Mouse (Mus musculus) limb, embryonic 14.5 days (tissue): ENCODE results near the gene Myh9. TPM values are rescaled to one million over a fixed set of nuclear protein-coding genes. Genes with fewer than 3 reads are reported as not detected.
"Not testable (repeated sequence)": the region's sequence is repeated elsewhere in the genome, so short reads cannot be mapped to it uniquely, and the experiment has no call there.

ENCODE experiments used
- ATAC-seq: fragments of 200-750 bp; cut with Nextera tagmentation; 2 replicates; pipeline ENCODE4 v1.8.0; 2017; ENCODE audit warnings: low read depth, moderate number of reproducible peaks, moderate TSS enrichment; ENCODE audit not compliant: low FRiP score
- DNase-seq: peaks from one replicate; pipeline ENCODE4 v3.0.0-alpha.2; 2015; ENCODE audit warnings: low spot score
- H3K27ac ChIP-seq: fragments of 300-500 bp; sonication (generic); replicated peaks from 2 replicates; pipeline ENCODE4 v1.5.1; 2014; ENCODE audit warnings: low read depth, mild to moderate bottlenecking, low read length, moderate library complexity, mixed read lengths
- H3K27me3 ChIP-seq: fragments of 300-500 bp; sonication (generic); 2 replicates; pipeline ENCODE4 v1.6.1; 2014; ENCODE audit warnings: low read length, mixed read lengths; ENCODE audit not compliant: control insufficient read depth, insufficient read depth
- H3K36me3 ChIP-seq: fragments of 300-500 bp; sonication (generic); 2 replicates; pipeline ENCODE4 v1.6.1; 2014; ENCODE audit warnings: mild to moderate bottlenecking, low read length, moderate library complexity, mixed read lengths; ENCODE audit not compliant: control insufficient read depth, insufficient read depth
- H3K4me1 ChIP-seq: fragments of 300-500 bp; sonication (generic); 2 replicates; pipeline ENCODE4 v1.6.1; 2014; ENCODE audit warnings: antibody characterized with exemption, low read length, mixed read lengths; ENCODE audit not compliant: control insufficient read depth, insufficient read depth
- H3K4me2 ChIP-seq: fragments of 300-500 bp; sonication (generic); replicated peaks from 2 replicates; pipeline ENCODE4 v1.6.1; 2014; ENCODE audit warnings: low read depth, mild to moderate bottlenecking, low read length, moderate library complexity; ENCODE audit not compliant: severe bottlenecking
- H3K4me3 ChIP-seq: fragments of 300-500 bp; sonication (generic); replicated peaks from 2 replicates; pipeline ENCODE4 v1.5.1; 2014; ENCODE audit warnings: low read length
- H3K9ac ChIP-seq: fragments of 300-500 bp; sonication (generic); 2 replicates; pipeline ENCODE4 v1.6.1; 2014; ENCODE audit warnings: mild to moderate bottlenecking, low read depth, low read length, moderate library complexity; ENCODE audit not compliant: severe bottlenecking
- H3K9me3 ChIP-seq: fragments of 300-500 bp; sonication (generic); 2 replicates; pipeline ENCODE4 v1.6.1; 2016; ENCODE audit warnings: low read length; ENCODE audit not compliant: control insufficient read depth
- POLR2A ChIP-seq: fragments of 200-500 bp; IDR thresholded peaks from 2 replicates; pipeline ENCODE4 v1.8.0; 2012; ENCODE audit warnings: inconsistent platforms, mild to moderate bottlenecking, moderate library complexity, borderline replicate concordance; ENCODE audit not compliant: insufficient read depth, insufficient read length; ENCODE audit errors: extremely low read depth
- WGBS: fragments of 180-500 bp; shearing (Covaris S2); extraction: QIAGEN DNeasy Blood & Tissue Kit; methylation state at CpG from one replicate; pipeline ENCODE4 v1.1.7; 2014; 5-methylcytosine and 5-hydroxymethylcytosine counted together
- polyA plus RNA-seq, 2 experiments: library from polyadenylated mRNA; depleted of rRNA in 1 of 2; stranded (reverse) in 1 of 2; unstranded in 1 of 2; fragments of >200 nt; fragmentation: Nextera tagmentation in 1 of 2; extraction: Ambion mirVana in 1 of 2; gene quantifications; 2 replicates each; pipeline versions ENCODE4 v1.2.1 to v1.2.3; 2012 to 2014

Gene Myh9
- polyA plus RNA-seq, 2 experiments = 46.7 to 53.2 TPM

GRCm38 (mm10) chr15:77875953-77876352 is 34.0 kb upstream of the Myh9 start:
- Histone ChIP-seq H3K9me3 (no peaks in the 10 kb centered on the region), H3K4me1 (no peaks in the 10 kb centered on the region), H3K36me3 (no peaks in the 10 kb centered on the region), H3K4me3 (no peak overlapping the region), H3K27ac (no peak overlapping the region), H3K4me2 (no peak overlapping the region), H3K27me3 (no peaks in the 10 kb centered on the region), H3K9ac (no peak overlapping the region)
- DNase-seq (no peak), ATAC-seq (no peak)
- TF ChIP-seq POLR2A = no peak
- WGBS = 80% methylated on average over 6 of the region's 6 CpGs

- H3K27me3 ChIP-seq = no peaks in the 10 kb centered on the region
- H3K27ac ChIP-seq = no peak overlapping the region
- no peak for DNase-seq
- no peak overlapping the region for H3K4me2 ChIP-seq
- H3K4me3 ChIP-seq = no peak overlapping the region
- no peak for TF ChIP-seq POLR2A
- no peak for ATAC-seq
- H3K9ac ChIP-seq = no peak overlapping the region
- WGBS = 86% methylated on average over 9 of the region's 9 CpGs
- H3K4me1 ChIP-seq = no peaks in the 10 kb centered on the region
- no peaks in the 10 kb centered on the region for H3K36me3 ChIP-seq
- H3K9me3 ChIP-seq = no peaks in the 10 kb centered on the region
Measured at GRCm38 (mm10) chr15:77874807-77875206, 32.8 kb upstream of the Myh9 start.

GRCm38 (mm10) chr15:77874310-77874709 is 32.3 kb upstream of the Myh9 start:
- Histone ChIP-seq H3K4me2 (no peak overlapping the region), H3K36me3 (no peaks in the 10 kb centered on the region), H3K27ac (no peak overlapping the region), H3K4me1 (no peaks in the 10 kb centered on the region), H3K9me3 (no peaks in the 10 kb centered on the region), H3K9ac (no peak overlapping the region), H3K27me3 (no peaks in the 10 kb centered on the region), H3K4me3 (no peak overlapping the region)
- 67% methylated on average over 4 of the region's 4 CpGs for WGBS
- ATAC-seq = no peak
- no peak for DNase-seq
- no peak for TF ChIP-seq POLR2A

GRCm38 (mm10) chr15:77873564-77873963 is 31.6 kb upstream of the Myh9 start:
- 79% methylated on average over 2 of the region's 2 CpGs for WGBS
- Histone ChIP-seq H3K27ac (no peak overlapping the region), H3K9ac (no peak overlapping the region), H3K4me1 (no peaks in the 10 kb centered on the region), H3K4me3 (no peak overlapping the region), H3K9me3 (no peaks in the 10 kb centered on the region), H3K27me3 (no peaks in the 10 kb centered on the region), H3K4me2 (no peak overlapping the region), H3K36me3 (no peaks in the 10 kb centered on the region)
- ATAC-seq (no peak), DNase-seq (no peak)
- no peak for TF ChIP-seq POLR2A

- H3K36me3 ChIP-seq = no peaks in the 10 kb centered on the region
- H3K27me3 ChIP-seq = no peaks in the 10 kb centered on the region
- no peak for DNase-seq
- H3K4me3 ChIP-seq = no peak overlapping the region
- no peak overlapping the region for H3K9ac ChIP-seq
- 83% methylated on average over 3 of the region's 3 CpGs for WGBS
- H3K27ac ChIP-seq = no peak overlapping the region
- no peak overlapping the region for H3K4me2 ChIP-seq
- H3K9me3 ChIP-seq = no peaks in the 10 kb centered on the region
- H3K4me1 ChIP-seq = no peaks in the 10 kb centered on the region
- no peak for TF ChIP-seq POLR2A
- no peak for ATAC-seq
Measured at GRCm38 (mm10) chr15:77872996-77873395, 31.0 kb upstream of the Myh9 start.

- WGBS = 94% methylated on average over 5 of the region's 5 CpGs
- no peaks in the 10 kb centered on the region for H3K4me1 ChIP-seq
- no peaks in the 10 kb centered on the region for H3K9me3 ChIP-seq
- DNase-seq = no peak
- no peak for TF ChIP-seq POLR2A
- H3K4me2 ChIP-seq = no peak overlapping the region
- H3K4me3 ChIP-seq = no peak overlapping the region
- H3K27ac ChIP-seq = no peak overlapping the region
- H3K36me3 ChIP-seq = no peaks in the 10 kb centered on the region
- H3K27me3 ChIP-seq = no peaks in the 10 kb centered on the region
- ATAC-seq = no peak
- no peak overlapping the region for H3K9ac ChIP-seq
Measured at GRCm38 (mm10) chr15:77868340-77868739, 26.4 kb upstream of the Myh9 start.

GRCm38 (mm10) chr15:77867231-77867968 is 25.4 kb upstream of the Myh9 start:
- ATAC-seq, H3K27me3 ChIP-seq, H3K4me2 ChIP-seq, H3K4me3 ChIP-seq, H3K9me3 ChIP-seq, H3K36me3 ChIP-seq, DNase-seq, H3K4me1 ChIP-seq, H3K27ac ChIP-seq, H3K9ac ChIP-seq: not testable (repeated sequence)
- WGBS = 87% methylated on average over 7 of the region's 10 CpGs
